In genomic region chr13:60568934-60569548, GRCm38 (mm10) we compare ENCODE assay signal across 16 mouse cellular contexts.
"Had no signal": no experiment of that assay in that cellular context is flagged by ENCODE, and none has a peak within 500 bp of the region (broad histone marks: within the 10 kb centered on the region; RNA-seq: fewer than 3 reads in every experiment).

No protein-coding gene starts in this region.

- H3K4me2 ChIP-seq: neural tube, embryonic 13.5 days; neural tube, embryonic 15.5 days; stomach, embryonic 15.5 days had no signal

- H3K36me3 ChIP-seq: neural tube, embryonic 13.5 days; neural tube, embryonic 15.5 days; stomach, embryonic 15.5 days had no signal

- H3K4me3 ChIP-seq: neural tube, embryonic 13.5 days; neural tube, embryonic 15.5 days; stomach, embryonic 15.5 days had no signal

- H3K27ac ChIP-seq: neural tube, embryonic 13.5 days; neural tube, embryonic 15.5 days; stomach, embryonic 15.5 days; stomach, postnatal 0 days had no signal

- H3K27me3 ChIP-seq: neural tube, embryonic 13.5 days; neural tube, embryonic 15.5 days; stomach, embryonic 15.5 days had no signal

- DNase-seq: retina, postnatal 1 day; right cerebral cortex, adult 18-20 months; right cerebral cortex, postnatal 14 days; right cerebral cortex, postnatal 25 days; right cerebral cortex, postnatal 4 days; spleen, adult 18-20 months; thymus, adult 18-20 months; thymus, adult 2 months; thymus, postnatal 14 days; thymus, postnatal 25 days; thymus, postnatal 36 days; thymus, postnatal 4 days had no signal

- H3K9me3 ChIP-seq: neural tube, embryonic 13.5 days; stomach, embryonic 15.5 days had no signal

- H3K9ac ChIP-seq: neural tube, embryonic 13.5 days; neural tube, embryonic 15.5 days; stomach, embryonic 15.5 days had no signal

- H3K4me1 ChIP-seq: neural tube, embryonic 13.5 days; neural tube, embryonic 15.5 days; stomach, embryonic 15.5 days had no signal
